Mouse (Mus musculus) intestine, postnatal 0 days (tissue): Measurements from ENCODE around the gene Osbpl2. TPM values are rescaled to one million over a fixed set of nuclear protein-coding genes. Genes with fewer than 3 reads are reported as not detected.

ENCODE experiments used
- ATAC-seq: fragments of 200-750 bp; cut with Nextera tagmentation; 2 replicates; pipeline ENCODE4 v1.8.0; 2017; ENCODE audit warnings: mild to moderate bottlenecking, moderate TSS enrichment, moderate library complexity
- H3K27ac ChIP-seq: fragments of 300-500 bp; sonication (generic); 2 replicates; pipeline ENCODE4 v1.5.1; 2014; ENCODE audit warnings: mild to moderate bottlenecking, low read depth, low read length, moderate library complexity
- H3K27me3 ChIP-seq: fragments of 300-500 bp; sonication (generic); replicated peaks from 2 replicates; pipeline ENCODE4 v1.6.1; 2014; ENCODE audit warnings: low read length, mixed read lengths; ENCODE audit not compliant: control insufficient read depth, insufficient read depth
- H3K36me3 ChIP-seq: fragments of 300-500 bp; sonication (generic); 2 replicates; pipeline ENCODE4 v1.6.1; 2014; ENCODE audit warnings: mild to moderate bottlenecking, moderate library complexity; ENCODE audit not compliant: control insufficient read depth, insufficient read depth
- H3K4me1 ChIP-seq: fragments of 300-500 bp; sonication (generic); replicated peaks from 2 replicates; pipeline ENCODE4 v1.6.1; 2014; ENCODE audit warnings: antibody characterized with exemption, low read length, mixed read lengths; ENCODE audit not compliant: control insufficient read depth, insufficient read depth
- H3K4me2 ChIP-seq: fragments of 300-500 bp; sonication (generic); replicated peaks from 2 replicates; pipeline ENCODE4 v1.6.1; 2014; ENCODE audit warnings: low read depth, mild to moderate bottlenecking, moderate library complexity
- H3K4me3 ChIP-seq: fragments of 300-500 bp; sonication (generic); 2 replicates; pipeline ENCODE4 v1.5.1; 2014; ENCODE audit warnings: low read depth, low read length
- H3K9ac ChIP-seq: fragments of 300-500 bp; sonication (generic); 2 replicates; pipeline ENCODE4 v1.6.1; 2014; ENCODE audit warnings: mild to moderate bottlenecking, low read depth, low read length
- H3K9me3 ChIP-seq: fragments of 300-500 bp; sonication (generic); 2 replicates; pipeline ENCODE4 v1.6.1; 2016; ENCODE audit warnings: mixed run types; ENCODE audit not compliant: control insufficient read depth
- CTCF ChIP-seq: sonication (generic); IDR thresholded peaks from 2 replicates; pipeline ENCODE4 v1.5.1; 2016; ENCODE audit warnings: low read depth, mild to moderate bottlenecking, control low read depth, antibody characterized with exemption, moderate library complexity
- WGBS: fragments of 180-500 bp; shearing (Covaris S2); extraction: QIAGEN DNeasy Blood & Tissue Kit; methylation state at CpG from one replicate; pipeline ENCODE4 v1.1.7; 2014; 5-methylcytosine and 5-hydroxymethylcytosine counted together
- polyA plus RNA-seq: library from polyadenylated mRNA; unstranded; fragments of >200 nt; fragmentation: Nextera tagmentation; extraction: Ambion mirVana; gene quantifications from 2 replicates; pipeline ENCODE4 v1.2.1, GENCODE M21; 2015

Osbpl2 gene
- polyA plus RNA-seq, 1 experiment from 2014 or later = 22.9 TPM

GRCm38 (mm10) chr2:180133231-180133630 is 14.1 kb downstream of the Osbpl2 start:
- H3K36me3 ChIP-seq = peaks cover 6% of the 10 kb centered on the region; the same call in 1 of the 2 replicates
- no peak for ATAC-seq
- no peak overlapping the region for H3K4me3 ChIP-seq
- TF ChIP-seq CTCF = no peak
- H3K4me1 ChIP-seq = no peaks in the 10 kb centered on the region
- no peak overlapping the region for H3K4me2 ChIP-seq
- no peak overlapping the region for H3K9ac ChIP-seq
- H3K27ac ChIP-seq = no peak overlapping the region
- H3K9me3 ChIP-seq = no peaks in the 10 kb centered on the region
- no peaks in the 10 kb centered on the region for H3K27me3 ChIP-seq
- 92% methylated on average over 4 of the region's 4 CpGs for WGBS

GRCm38 (mm10) chr2:180133911-180134310 is 14.8 kb downstream of the Osbpl2 start:
- H3K9me3 ChIP-seq = no peaks in the 10 kb centered on the region
- peaks cover 13% of the 10 kb centered on the region for H3K36me3 ChIP-seq
- WGBS = 82% methylated on average over 3 of the region's 3 CpGs
- ATAC-seq = no peak
- no peak overlapping the region for H3K4me2 ChIP-seq
- TF ChIP-seq CTCF = no peak
- H3K27me3 ChIP-seq = no peaks in the 10 kb centered on the region
- H3K27ac ChIP-seq = no peak overlapping the region
- H3K4me3 ChIP-seq = no peak overlapping the region
- no peaks in the 10 kb centered on the region for H3K4me1 ChIP-seq
- no peak overlapping the region for H3K9ac ChIP-seq

- no peak for TF ChIP-seq CTCF
Observed at GRCm38 (mm10) chr2:180135414-180135813, 16.3 kb downstream of the Osbpl2 start.

GRCm38 (mm10) chr2:180146091-180146490 is 27.0 kb downstream of the Osbpl2 start:
- H3K36me3 ChIP-seq = peaks cover 75% of the 10 kb centered on the region
- WGBS = 94% methylated on average over 2 of the region's 2 CpGs
- no peak for ATAC-seq

More at GRCm38 (mm10) chr2:180135414-180135813, 16.3 kb downstream of the Osbpl2 start:
- 84% methylated on average over 5 of the region's 5 CpGs for WGBS
- Histone ChIP-seq H3K36me3 (peaks cover 22% of the 10 kb centered on the region), H3K9ac (no peak overlapping the region), H3K9me3 (no peaks in the 10 kb centered on the region), H3K4me1 (no peaks in the 10 kb centered on the region), H3K4me3 (no peak overlapping the region), H3K27ac (no peak overlapping the region), H3K27me3 (no peaks in the 10 kb centered on the region), H3K4me2 (no peak overlapping the region)
- ATAC-seq = no peak

GRCm38 (mm10) chr2:180147379-180147778 is 28.3 kb downstream of the Osbpl2 start:
- no peak for TF ChIP-seq CTCF
- peaks cover 78% of the 10 kb centered on the region for H3K36me3 ChIP-seq
- no peak for ATAC-seq
- no peak overlapping the region for H3K4me2 ChIP-seq
- H3K9ac ChIP-seq = no peak overlapping the region
- no peaks in the 10 kb centered on the region for H3K4me1 ChIP-seq
- H3K4me3 ChIP-seq = no peak overlapping the region
- no peaks in the 10 kb centered on the region for H3K9me3 ChIP-seq
- WGBS = 91% methylated on average over 6 of the region's 6 CpGs
- no peaks in the 10 kb centered on the region for H3K27me3 ChIP-seq
- no peak overlapping the region for H3K27ac ChIP-seq

More at GRCm38 (mm10) chr2:180146091-180146490, 27.0 kb downstream of the Osbpl2 start:
- TF ChIP-seq CTCF = no peak
- Histone ChIP-seq H3K4me3 (no peak overlapping the region), H3K9me3 (no peaks in the 10 kb centered on the region), H3K4me1 (no peaks in the 10 kb centered on the region), H3K9ac (no peak overlapping the region), H3K27ac (no peak overlapping the region), H3K4me2 (no peak overlapping the region), H3K27me3 (no peaks in the 10 kb centered on the region)

GRCm38 (mm10) chr2:180148551-180148950 is 29.4 kb downstream of the Osbpl2 start:
- no peak overlapping the region for H3K4me3 ChIP-seq
- no peak overlapping the region for H3K4me2 ChIP-seq
- 84% methylated on average over 9 of the region's 9 CpGs for WGBS
- ATAC-seq = no peak
- H3K4me1 ChIP-seq = no peaks in the 10 kb centered on the region
- no peak overlapping the region for H3K9ac ChIP-seq
- no peak overlapping the region for H3K27ac ChIP-seq
- H3K27me3 ChIP-seq = no peaks in the 10 kb centered on the region
- TF ChIP-seq CTCF = no peak
- peaks cover 87% of the 10 kb centered on the region for H3K36me3 ChIP-seq
- H3K9me3 ChIP-seq = no peaks in the 10 kb centered on the region

GRCm38 (mm10) chr2:180154796-180155195 is 35.7 kb downstream of the Osbpl2 start:
- no peak overlapping the region for H3K4me2 ChIP-seq
- no peak overlapping the region for H3K9ac ChIP-seq
- no peak for ATAC-seq
- H3K4me3 ChIP-seq = no peak overlapping the region
- no peaks in the 10 kb centered on the region for H3K27me3 ChIP-seq
- no peaks in the 10 kb centered on the region for H3K4me1 ChIP-seq
- no peaks in the 10 kb centered on the region for H3K9me3 ChIP-seq
- peaks cover 81% of the 10 kb centered on the region for H3K36me3 ChIP-seq
- no peak for TF ChIP-seq CTCF
- H3K27ac ChIP-seq = no peak overlapping the region
- 76% methylated on average over 3 of the region's 3 CpGs for WGBS
